Mouse (Mus musculus): ENCODE results near the gene Zfp672. TPM values are rescaled to one million over a fixed set of nuclear protein-coding genes. Genes with fewer than 3 reads are reported as not detected.

Gene Zfp672
- total and polyA plus RNA-seq, 3 experiments = 22.6 to 39.5 TPM; not detected in 1

DNA sequence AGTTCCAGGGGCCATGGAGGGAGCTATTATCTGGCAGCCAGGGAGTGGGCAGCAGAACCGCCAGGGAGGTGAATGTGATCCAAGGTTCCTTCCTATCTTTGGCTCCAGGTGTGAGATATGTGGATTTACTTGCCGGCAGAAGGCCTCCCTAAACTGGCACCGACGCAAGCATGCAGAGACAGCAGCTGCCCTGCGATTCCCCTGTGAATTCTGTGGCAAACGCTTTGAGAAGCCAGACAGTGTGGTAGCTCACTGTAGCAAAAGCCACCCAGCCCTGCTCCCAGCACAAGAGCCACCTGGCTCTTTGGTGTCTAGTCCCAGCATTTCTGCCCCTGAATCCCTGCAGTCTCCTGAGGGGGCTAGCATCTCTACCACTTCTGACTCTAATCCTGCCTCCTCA, 16.1 kb downstream of the Zfp672 start:
- Histone ChIP-seq H3K9me3 (replicated peaks; ENCODE audit: insufficient read depth, low read length) (no peaks in the 10 kb centered on the region), H3K9ac (ENCODE audit: control insufficient read depth, low read depth, low read length, poor library complexity, severe bottlenecking) (no peak overlapping the region), H3K4me1 (ENCODE audit: control insufficient read depth in 1 of 2, insufficient read depth in 2 of 2, low read length in 2 of 2) (no peaks in the 10 kb centered on the region), H3K27ac (ENCODE audit: control insufficient read depth, low read depth, low read length) (no peak overlapping the region), H3K4me3 (ENCODE audit: control insufficient read depth in 1 of 2, insufficient read depth in 1 of 2, low read depth in 2 of 2, low read length in 2 of 2) (no peak overlapping the region), H3K79me2 (ENCODE audit: control insufficient read depth, insufficient read depth, low read length, poor library complexity) (no peaks in the 10 kb centered on the region), H3K36me3 (ENCODE audit: control insufficient read depth in 1 of 2, insufficient read depth in 2 of 2, low read length in 2 of 2) (peaks cover 0 to 6% of the 10 kb centered on the region in 2 experiments; a peak in 2 of 4 replicates), H3K27me3 (ENCODE audit: control insufficient read depth in 1 of 2, insufficient read depth in 2 of 2, low read length in 2 of 2) (no peaks in the 10 kb centered on the region)
- TF ChIP-seq E2F4 (IDR thresholded peaks at IDR 0.05; ENCODE audit: borderline replicate concordance, low read depth, low read length) = no peak
- 0 out of 4 replicates have a peak, but pooled peaks of 1 of the 2 experiments have one; percentile 37 for TF ChIP-seq POLR2A (IDR thresholded peaks at IDR 0.05; ENCODE audit: control insufficient read depth in 1 of 2, insufficient read depth in 1 of 2, low read depth in 1 of 2, low read length in 2 of 2, poor library complexity in 1 of 2)
- TF ChIP-seq POLR2AphosphoS2 (IDR thresholded peaks at IDR 0.05; ENCODE audit: low read length) = 0 out of 2 replicates have a peak, but pooled peaks have one; percentile 22
- DNase-seq (ENCODE audit: low read depth, low spot score) = no peak

DNA sequence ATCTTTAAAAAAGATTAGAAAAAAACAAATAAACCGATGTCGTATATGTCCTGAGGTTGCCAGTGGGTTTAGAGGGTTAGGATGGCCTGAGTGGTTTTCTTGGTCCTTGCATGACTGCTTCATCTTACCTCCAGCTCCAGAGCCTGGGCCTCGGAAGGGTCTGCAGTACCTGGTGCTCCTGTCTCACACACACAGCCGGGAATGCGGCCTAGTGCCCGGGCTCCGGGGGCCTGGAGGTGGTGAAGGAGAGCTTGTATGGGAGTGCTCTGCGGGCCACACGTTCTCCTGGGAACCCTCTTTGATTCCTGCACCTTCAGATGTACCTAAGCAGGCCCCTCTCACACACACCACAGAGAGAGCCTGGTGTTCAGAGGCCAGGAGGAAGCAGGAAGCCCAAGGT, 21.5 kb downstream of the Zfp672 start:
- Histone ChIP-seq H3K4me3 (ENCODE audit: control insufficient read depth in 1 of 2, insufficient read depth in 1 of 2, low read depth in 2 of 2, low read length in 2 of 2) (no peak overlapping the region), H3K36me3 (ENCODE audit: control insufficient read depth in 1 of 2, insufficient read depth in 2 of 2, low read length in 2 of 2) (peaks cover under 1 to 7% of the 10 kb centered on the region in 2 experiments; a peak in 3 of 4 replicates), H3K4me1 (ENCODE audit: control insufficient read depth in 1 of 2, insufficient read depth in 2 of 2, low read length in 2 of 2) (peaks cover 0 to 12% of the 10 kb centered on the region in 2 experiments; a peak in 3 of 4 replicates), H3K9ac (ENCODE audit: control insufficient read depth, low read depth, low read length, poor library complexity, severe bottlenecking) (no peak overlapping the region), H3K27me3 (ENCODE audit: control insufficient read depth in 1 of 2, insufficient read depth in 2 of 2, low read length in 2 of 2) (no peaks in the 10 kb centered on the region), H3K27ac (ENCODE audit: control insufficient read depth, low read depth, low read length) (no peak overlapping the region), H3K79me2 (ENCODE audit: control insufficient read depth, insufficient read depth, low read length, poor library complexity) (peaks cover 7% of the 10 kb centered on the region; the same call in 1 of the 2 replicates), H3K9me3 (replicated peaks; ENCODE audit: insufficient read depth, low read length) (no peaks in the 10 kb centered on the region)
- no peak for DNase-seq (ENCODE audit: low read depth, low spot score)
- TF ChIP-seq MEF2A (IDR thresholded peaks at IDR 0.05; ENCODE audit: extremely low read depth, insufficient replicate concordance, low read depth, low read length, poor library complexity, severe bottlenecking) = no peak

DNA sequence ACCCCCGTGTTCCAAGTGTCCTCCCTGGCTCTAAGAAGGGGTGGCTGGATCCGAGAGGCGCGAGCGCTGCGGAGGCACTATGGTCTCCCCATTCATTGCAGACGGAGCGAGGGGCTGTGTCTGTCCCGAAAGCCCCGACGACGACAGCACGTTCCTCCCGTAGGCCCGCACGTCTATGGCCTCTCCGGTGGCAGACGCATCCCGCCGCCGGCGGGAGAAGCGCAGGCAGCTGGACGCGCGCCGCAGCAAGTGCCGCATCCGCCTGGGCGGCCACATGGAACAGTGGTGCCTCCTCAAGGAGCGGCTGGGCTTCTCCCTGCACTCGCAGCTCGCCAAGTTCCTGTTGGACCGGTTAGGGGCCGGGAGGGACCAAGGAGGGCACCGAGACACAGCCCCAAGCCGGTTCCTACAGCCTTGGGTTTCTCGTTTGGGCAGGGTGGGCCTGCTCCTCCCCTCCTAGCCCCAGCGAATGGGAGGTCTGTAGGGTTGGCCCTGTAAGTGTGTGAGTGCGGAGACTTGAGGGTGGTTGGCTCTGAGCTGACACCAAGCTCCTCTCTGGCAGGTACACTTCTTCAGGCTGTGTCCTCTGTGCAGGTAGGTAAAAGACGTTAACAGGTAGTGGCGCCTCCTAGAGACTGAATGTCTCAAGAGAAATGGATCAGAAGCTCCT, 22.6 kb downstream of the Zfp672 start:
- DNase-seq (ENCODE audit: low read depth, low spot score) = peak; percentile 90
- Histone ChIP-seq H3K4me3 (ENCODE audit: control insufficient read depth in 1 of 2, insufficient read depth in 1 of 2, low read depth in 2 of 2, low read length in 2 of 2) (peak overlapping the region; percentile 78 to 84), H3K27me3 (ENCODE audit: control insufficient read depth in 1 of 2, insufficient read depth in 2 of 2, low read length in 2 of 2) (no peaks in the 10 kb centered on the region), H3K27ac (ENCODE audit: control insufficient read depth, low read depth, low read length) (peak overlapping the region; percentile 60), H3K9me3 (replicated peaks; ENCODE audit: insufficient read depth, low read length) (no peaks in the 10 kb centered on the region), H3K4me1 (ENCODE audit: control insufficient read depth in 1 of 2, insufficient read depth in 2 of 2, low read length in 2 of 2) (peaks cover 0 to 15% of the 10 kb centered on the region in 2 experiments; a peak in 3 of 4 replicates), H3K79me2 (ENCODE audit: control insufficient read depth, insufficient read depth, low read length, poor library complexity) (peaks cover 7% of the 10 kb centered on the region; the same call in 1 of the 2 replicates), H3K9ac (ENCODE audit: control insufficient read depth, low read depth, low read length, poor library complexity, severe bottlenecking) (peak overlapping the region; percentile 87), H3K36me3 (ENCODE audit: control insufficient read depth in 1 of 2, insufficient read depth in 2 of 2, low read length in 2 of 2) (peaks cover 0 to 9% of the 10 kb centered on the region in 2 experiments; a peak in 2 of 4 replicates)
- no peak for TF ChIP-seq MEF2A (IDR thresholded peaks at IDR 0.05; ENCODE audit: extremely low read depth, insufficient replicate concordance, low read depth, low read length, poor library complexity, severe bottlenecking)
- peak; percentile 51 for TF ChIP-seq SIN3A (IDR thresholded peaks at IDR 0.05; ENCODE audit: low read length)
- TF ChIP-seq CHD2 (IDR thresholded peaks at IDR 0.05; ENCODE audit: low read length) = no peak
- TF ChIP-seq KAT2A (conservative IDR thresholded peaks at IDR 0.05; ENCODE audit: low read depth, low read length) = no peak; the same call in 1 of the 2 replicates
- TF ChIP-seq MAFK (IDR thresholded peaks at IDR 0.05; ENCODE audit: borderline replicate concordance, low read depth, low read length) = no peak
- peak; percentile 39; the same call in 1 of the 2 replicates for TF ChIP-seq ZMIZ1 (IDR thresholded peaks at IDR 0.05; ENCODE audit: low read depth, low read length)
- no peak for TF ChIP-seq CHD1 (IDR thresholded peaks at IDR 0.05; ENCODE audit: low read depth, low read length)
- TF ChIP-seq SMC3 (IDR thresholded peaks at IDR 0.05; ENCODE audit: low read depth, low read length) = 0 out of 2 replicates have a peak, but pooled peaks have one; percentile 15
- TF ChIP-seq USF2 (IDR thresholded peaks at IDR 0.05; ENCODE audit: borderline replicate concordance in 1 of 2, insufficient read depth in 1 of 2, low read depth in 1 of 2, low read length in 2 of 2) = no peak
- peak; percentile 5 to 37 (median 15); a peak in 2 of 6 replicates for TF ChIP-seq CTCF (IDR thresholded peaks at IDR 0.05 in 2 of 3, conservative IDR thresholded peaks at IDR 0.05 in 1 of 3; ENCODE audit: control insufficient read depth in 1 of 3, insufficient read depth in 1 of 3, low read depth in 2 of 3, low read length in 3 of 3, poor library complexity in 1 of 3, severe bottlenecking in 1 of 3)
- TF ChIP-seq MAZ (IDR thresholded peaks at IDR 0.05; ENCODE audit: low read depth, low read length) = no peak
- no peak for TF ChIP-seq GATA1 (IDR thresholded peaks at IDR 0.05; ENCODE audit: low read depth, low read length)
- no peak for TF ChIP-seq USF1 (IDR thresholded peaks at IDR 0.05; ENCODE audit: low read depth, low read length)
- TF ChIP-seq ZKSCAN1 (IDR thresholded peaks at IDR 0.05; ENCODE audit: low read depth, low read length) = no peak
- no peak for TF ChIP-seq E2F4 (IDR thresholded peaks at IDR 0.05; ENCODE audit: borderline replicate concordance, low read depth, low read length)
- no peak for TF ChIP-seq TAL1 (IDR thresholded peaks at IDR 0.05; ENCODE audit: low read length)
- TF ChIP-seq TCF12 (IDR thresholded peaks at IDR 0.05; ENCODE audit: low read depth, low read length) = peak; percentile 41; the same call in 1 of the 2 replicates
- peak; percentile 26; the same call in 1 of the 2 replicates for TF ChIP-seq POLR2AphosphoS2 (IDR thresholded peaks at IDR 0.05; ENCODE audit: low read length)
- 0 out of 2 replicates have a peak, but pooled peaks have one; percentile 9 for TF ChIP-seq ETS1 (IDR thresholded peaks at IDR 0.05; ENCODE audit: low read depth, low read length)
- no peak; the same call in 1 of the 2 replicates for TF ChIP-seq RCOR1 (IDR thresholded peaks at IDR 0.05; ENCODE audit: low read depth, low read length)
- no peak for TF ChIP-seq MXI1 (IDR thresholded peaks at IDR 0.05; ENCODE audit: low read depth, low read length)
- TF ChIP-seq HCFC1 (IDR thresholded peaks at IDR 0.05; ENCODE audit: low read depth, low read length) = no peak; the same call in 1 of the 2 replicates
